Mouse (Mus musculus): Measurements from ENCODE around the gene Pip4k2b. TPM values are rescaled to one million over a fixed set of nuclear protein-coding genes. Genes with fewer than 3 reads are reported as not detected.
A peak's percentile ranks its signal among the peaks of the same experiment; 100 is the strongest.

The Pip4k2b gene
- polyA plus RNA-seq, 1 experiment = not detected

- peaks cover 42% of the 10 kb centered on the region for H3K4me1 ChIP-seq (ENCODE audit: control insufficient read depth, insufficient read depth, low read length)
- H3K4me3 ChIP-seq (ENCODE audit: insufficient read depth, low read depth, low read length) = no peak overlapping the region
- TF ChIP-seq CTCF (IDR thresholded peaks at IDR 0.05; ENCODE audit: insufficient read depth, low read depth, low read length) (no peak), POLR2A (IDR thresholded peaks at IDR 0.05; ENCODE audit: insufficient read depth, low read depth, low read length) (no peak)
- 71% methylated on average over 8 of the region's 8 CpGs for WGBS
- no peak overlapping the region for H3K27ac ChIP-seq (ENCODE audit: insufficient read depth, low read depth, low read length)
These were observed 47.8 kb downstream of the Pip4k2b start for GRCm38 (mm10) chr11:97696669-97697068.

- H3K27ac ChIP-seq (ENCODE audit: insufficient read depth, low read depth, low read length) = no peak overlapping the region
- no peak overlapping the region for H3K4me3 ChIP-seq (ENCODE audit: insufficient read depth, low read depth, low read length)
- WGBS = 35% methylated on average over 9 of the region's 9 CpGs
These were observed 48.6 kb downstream of the Pip4k2b start for GRCm38 (mm10) chr11:97695712-97696401.

GRCm38 (mm10) chr11:97694921-97695711, 49.4 kb downstream of the Pip4k2b start:
- H3K4me3 ChIP-seq (ENCODE audit: insufficient read depth, low read depth, low read length) = no peak overlapping the region
- 26% methylated on average over 17 of the region's 17 CpGs for WGBS
- peaks cover 36% of the 10 kb centered on the region for H3K4me1 ChIP-seq (ENCODE audit: control insufficient read depth, insufficient read depth, low read length)
- H3K27ac ChIP-seq (ENCODE audit: insufficient read depth, low read depth, low read length) = no peak overlapping the region
- TF ChIP-seq POLR2A (IDR thresholded peaks at IDR 0.05; ENCODE audit: insufficient read depth, low read depth, low read length) (no peak), CTCF (IDR thresholded peaks at IDR 0.05; ENCODE audit: insufficient read depth, low read depth, low read length) (no peak)

More at GRCm38 (mm10) chr11:97695712-97696401, 48.6 kb downstream of the Pip4k2b start:
- peaks cover 36% of the 10 kb centered on the region for H3K4me1 ChIP-seq (ENCODE audit: control insufficient read depth, insufficient read depth, low read length)
- TF ChIP-seq POLR2A (IDR thresholded peaks at IDR 0.05; ENCODE audit: insufficient read depth, low read depth, low read length) = no peak
- TF ChIP-seq CTCF (IDR thresholded peaks at IDR 0.05; ENCODE audit: insufficient read depth, low read depth, low read length) = no peak

- WGBS = 48% methylated on average over 4 of the region's 4 CpGs
- H3K4me1 ChIP-seq (ENCODE audit: control insufficient read depth, insufficient read depth, low read length) = peaks cover 40% of the 10 kb centered on the region
- H3K4me3 ChIP-seq (ENCODE audit: insufficient read depth, low read depth, low read length) = no peak overlapping the region
- TF ChIP-seq CTCF (IDR thresholded peaks at IDR 0.05; ENCODE audit: insufficient read depth, low read depth, low read length) (no peak), POLR2A (IDR thresholded peaks at IDR 0.05; ENCODE audit: insufficient read depth, low read depth, low read length) (no peak)
- no peak overlapping the region for H3K27ac ChIP-seq (ENCODE audit: insufficient read depth, low read depth, low read length)
These were observed 50.1 kb downstream of the Pip4k2b start for GRCm38 (mm10) chr11:97694435-97694834.

- Histone ChIP-seq H3K4me3 (ENCODE audit: insufficient read depth, low read depth, low read length) (no peak overlapping the region), H3K27ac (ENCODE audit: insufficient read depth, low read depth, low read length) (no peak overlapping the region), H3K4me1 (ENCODE audit: control insufficient read depth, insufficient read depth, low read length) (peaks cover 19% of the 10 kb centered on the region)
- TF ChIP-seq CTCF (IDR thresholded peaks at IDR 0.05; ENCODE audit: insufficient read depth, low read depth, low read length) (peak; percentile 98), POLR2A (IDR thresholded peaks at IDR 0.05; ENCODE audit: insufficient read depth, low read depth, low read length) (no peak)
- WGBS = 20% methylated on average over 10 of the region's 10 CpGs
These were observed 54.6 kb downstream of the Pip4k2b start for GRCm38 (mm10) chr11:97689861-97690260.

- Histone ChIP-seq H3K4me1 (ENCODE audit: control insufficient read depth, insufficient read depth, low read length) (peaks cover 21% of the 10 kb centered on the region), H3K4me3 (ENCODE audit: insufficient read depth, low read depth, low read length) (no peak overlapping the region), H3K27ac (ENCODE audit: insufficient read depth, low read depth, low read length) (no peak overlapping the region)
- TF ChIP-seq POLR2A (IDR thresholded peaks at IDR 0.05; ENCODE audit: insufficient read depth, low read depth, low read length) (no peak), CTCF (IDR thresholded peaks at IDR 0.05; ENCODE audit: insufficient read depth, low read depth, low read length) (no peak)
- 90% methylated on average over 3 of the region's 3 CpGs for WGBS
These were observed 57.4 kb downstream of the Pip4k2b start for GRCm38 (mm10) chr11:97687061-97687460.

GRCm38 (mm10) chr11:97686322-97686908, 58.1 kb downstream of the Pip4k2b start:
- no peak overlapping the region for H3K27ac ChIP-seq (ENCODE audit: insufficient read depth, low read depth, low read length)
- peaks cover 21% of the 10 kb centered on the region for H3K4me1 ChIP-seq (ENCODE audit: control insufficient read depth, insufficient read depth, low read length)
- H3K4me3 ChIP-seq (ENCODE audit: insufficient read depth, low read depth, low read length) = peak overlapping the region; percentile 49; the same call in 1 of the 2 replicates
- WGBS = 82% methylated on average over 11 of the region's 11 CpGs
- no peak for TF ChIP-seq CTCF (IDR thresholded peaks at IDR 0.05; ENCODE audit: insufficient read depth, low read depth, low read length)
- no peak for TF ChIP-seq POLR2A (IDR thresholded peaks at IDR 0.05; ENCODE audit: insufficient read depth, low read depth, low read length)

GRCm38 (mm10) chr11:97685613-97686321, 58.7 kb downstream of the Pip4k2b start, which contains the start of gene Cisd3:
Gene Cisd3, plus strand, starts transcription at chr11:97685826.
- TF ChIP-seq POLR2A (IDR thresholded peaks at IDR 0.05; ENCODE audit: insufficient read depth, low read depth, low read length) = no peak
- TF ChIP-seq CTCF (IDR thresholded peaks at IDR 0.05; ENCODE audit: insufficient read depth, low read depth, low read length) = no peak
- peaks cover 21% of the 10 kb centered on the region for H3K4me1 ChIP-seq (ENCODE audit: control insufficient read depth, insufficient read depth, low read length)
- WGBS = 1% methylated on average over 42 of the region's 43 CpGs
- 0 out of 2 replicates have a peak within 1 kb of the TSS, but pooled peaks have one; percentile 42 for H3K27ac ChIP-seq (ENCODE audit: insufficient read depth, low read depth, low read length)
- H3K4me3 ChIP-seq (ENCODE audit: insufficient read depth, low read depth, low read length) = peak within 1 kb of the TSS; percentile 49

All from olfactory bulb, adult 2 months (tissue).